Mouse (Mus musculus) B cell, adult (primary cell): ENCODE results near the gene Traf7. TPM values are rescaled to one million over a fixed set of nuclear protein-coding genes. Genes with fewer than 3 reads are reported as not detected.

ENCODE experiments used
- total RNA-seq: library from RNA; stranded (reverse); gene quantifications from 4 replicates; pipeline ENCODE4 v1.2.4, GENCODE M21; 2023; ENCODE audit not compliant: inconsistent age

Traf7 gene
- 201 to 215 TPM (median 211 TPM) in 4 replicates for total RNA-seq

GRCm38 (mm10) chr17:24527723-24528559 lies at the start of gene Traf7:
Gene Traf7, minus strand, starts transcription at chr17:24527938.

GRCm38 (mm10) chr17:24549618-24550415 lies 22.1 kb upstream of the Traf7 start, which contains the start of gene Pkd1:
Gene Pkd1, plus strand, starts transcription at chr17:24549834.

DNA sequence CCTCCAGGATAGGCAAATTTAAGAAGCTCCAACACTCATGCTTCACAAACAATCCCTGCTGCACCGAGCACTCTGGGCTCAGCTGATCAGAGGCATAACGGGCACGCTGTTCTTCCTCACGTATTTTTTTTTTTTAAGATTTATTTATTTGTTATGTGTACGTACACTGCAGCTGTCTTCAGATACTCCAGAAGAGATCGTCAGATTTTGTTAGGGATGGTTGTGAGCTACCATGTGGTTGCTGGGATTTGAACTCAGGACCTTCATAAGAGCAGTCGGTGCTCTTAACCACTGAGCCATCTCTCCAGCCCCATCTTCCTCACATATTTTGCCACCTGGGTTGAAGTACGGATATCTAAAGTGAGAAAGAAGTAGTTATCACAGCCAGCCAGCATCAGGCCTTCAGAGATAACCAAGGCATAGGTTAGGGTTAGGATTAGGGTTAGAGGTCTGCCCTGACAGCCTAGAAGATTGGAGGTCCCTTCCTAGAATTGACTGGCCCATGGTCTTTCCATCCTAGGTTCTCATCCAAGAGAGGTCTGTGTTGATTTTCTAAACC lies 6.5 kb upstream of the Traf7 start, which contains the start of gene Rab26:
Rab26 (minus strand) TSS at position 51 of the 559 bp plus-strand sequence.

GRCm38 (mm10) chr17:24488186-24488661 lies 39.5 kb downstream of the Traf7 start, which contains the start of gene Caskin1:
Gene Caskin1, plus strand, starts transcription at chr17:24488601.

DNA sequence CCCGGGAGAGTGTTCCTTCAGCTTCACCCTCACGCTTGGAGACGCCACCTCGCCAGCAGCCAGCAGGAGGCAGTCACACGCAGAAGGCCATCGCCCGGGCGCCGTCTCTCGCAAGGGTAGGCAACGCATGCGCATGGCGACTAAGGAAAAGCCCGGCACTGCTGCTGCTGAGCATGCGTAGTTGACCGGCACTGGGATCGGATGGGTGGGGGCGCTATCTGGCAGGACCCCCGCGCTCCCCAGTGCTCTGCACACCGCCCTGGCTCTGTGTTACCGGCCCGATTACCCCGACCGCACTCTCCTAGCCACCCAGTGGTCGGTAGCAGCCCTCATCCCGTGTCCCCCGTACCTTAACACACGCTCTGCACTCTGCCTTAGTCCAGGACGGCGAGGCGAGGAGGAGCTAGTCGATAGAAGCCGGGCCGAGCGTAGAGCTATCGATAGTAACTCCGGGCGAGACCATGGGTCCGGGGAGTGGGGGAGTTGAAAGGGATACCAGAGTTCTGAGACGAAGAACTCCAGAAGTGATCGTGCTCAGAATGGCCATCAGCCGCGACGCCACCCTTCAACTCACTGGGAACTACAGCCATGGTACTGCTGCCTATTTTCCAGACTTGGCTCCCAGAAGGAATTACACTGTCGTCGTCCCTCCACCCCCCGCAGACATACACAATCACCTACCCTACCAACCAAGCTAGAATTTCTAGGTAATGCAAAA lies 48.9 kb downstream of the Traf7 start, which contains the start of gene Mlst8:
Mlst8 (minus strand) TSS at position 416 of the 718 bp plus-strand sequence.

DNA sequence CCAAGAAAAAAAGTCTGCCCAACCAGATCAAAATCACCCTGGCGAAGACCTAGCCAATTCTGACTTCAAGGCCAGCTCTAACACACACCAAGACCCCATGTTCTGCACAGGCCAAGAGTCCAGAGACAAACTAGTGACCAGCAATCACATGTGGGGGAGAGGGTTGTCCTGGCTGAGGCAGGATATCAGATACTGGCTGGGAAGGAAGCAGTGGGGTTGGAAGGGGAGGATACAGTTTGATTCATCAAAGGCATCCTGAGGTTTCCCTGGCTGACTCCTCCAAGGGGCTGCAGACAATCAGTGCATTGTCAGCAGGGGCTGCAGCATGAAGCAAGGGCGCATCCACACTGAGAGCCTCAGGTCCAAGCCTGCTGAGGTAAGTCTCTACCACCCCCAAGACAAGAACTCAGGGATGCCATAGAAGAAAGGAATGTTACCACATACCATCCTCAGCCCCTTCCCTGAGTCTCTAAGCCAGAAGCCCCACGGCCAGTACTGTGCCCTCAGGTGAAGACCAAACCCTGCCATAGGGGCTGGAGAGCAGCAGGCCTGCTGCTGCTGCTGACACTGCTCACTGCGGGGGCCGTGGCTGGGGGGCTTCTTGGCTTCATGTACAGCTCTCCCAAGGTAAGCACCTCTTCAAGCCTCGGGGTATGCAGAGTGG lies 54.0 kb downstream of the Traf7 start, which contains the start of gene Bricd5:
Bricd5 (plus strand) TSS at position 273 of the 664 bp plus-strand sequence.

DNA sequence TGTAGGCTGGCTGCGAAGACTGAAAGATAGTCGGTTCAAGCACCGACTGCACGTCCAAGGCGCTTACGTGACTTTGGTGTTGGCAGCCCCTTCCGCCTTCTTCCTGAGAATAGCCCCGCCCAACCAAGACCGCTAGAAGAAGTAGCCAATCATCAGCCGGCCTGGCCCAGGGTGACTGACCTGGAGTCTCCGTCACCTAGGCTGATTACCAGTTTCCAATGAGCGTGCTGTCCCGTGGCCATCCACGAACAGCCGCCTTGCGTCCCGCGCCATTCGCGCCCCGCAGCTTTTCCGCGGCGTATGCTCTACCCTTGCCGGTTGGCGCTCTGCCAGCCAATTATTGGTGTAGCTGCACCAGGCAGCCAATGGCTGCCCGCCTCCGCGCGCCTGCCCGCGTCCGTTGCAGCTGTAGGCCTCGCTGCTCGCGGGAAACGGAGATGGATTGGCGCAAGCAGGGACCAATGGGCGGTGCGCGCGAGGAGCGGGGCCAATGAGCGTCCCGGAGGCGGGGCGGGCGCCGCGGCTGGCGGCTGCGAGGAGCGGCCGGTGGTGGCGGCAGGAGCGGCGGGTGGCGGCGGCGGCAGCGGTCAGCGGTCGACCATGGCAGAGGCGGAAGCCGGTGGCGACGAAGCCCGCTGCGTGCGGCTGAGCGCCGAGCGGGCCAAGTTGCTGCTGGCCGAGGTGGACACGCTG lies 57.7 kb downstream of the Traf7 start, which contains the start of the genes E4f1 and Pgp:
E4f1 (minus strand) TSS at position 404 of the 693 bp plus-strand sequence.
Pgp (plus strand) TSS at position 483 of the 693 bp plus-strand sequence.

Other genes with a start within 250 kb of the Traf7 start
- 0.09 to 0.30 TPM (median 0.14 TPM) in 4 replicates for gene Abca17, start 176.9 kb downstream of the Traf7 start, total RNA-seq
- gene Abca3, start 176.0 kb downstream of the Traf7 start, total RNA-seq, result 50.7 to 55.1 TPM (median 52.7 TPM) in 4 replicates
- 154 to 168 TPM (median 161 TPM) in 4 replicates for gene Rnps1, start 113.4 kb downstream of the Traf7 start, total RNA-seq
- 22.7 to 27.4 TPM (median 27.0 TPM) in 4 replicates for gene Eci1, start 101.3 kb downstream of the Traf7 start, total RNA-seq
- gene Dnase1l2, start 84.8 kb downstream of the Traf7 start, total RNA-seq, result 3.5 to 8.3 TPM (median 5.4 TPM) in 4 replicates
- gene E4f1, start 57.6 kb downstream of the Traf7 start, total RNA-seq, result 58.4 to 75.5 TPM (median 64.9 TPM) in 4 replicates
- 17.0 to 19.8 TPM (median 18.8 TPM) in 4 replicates for gene Pgp, start 57.5 kb downstream of the Traf7 start, total RNA-seq
- 0.71 to 1.2 TPM (median 0.95 TPM) in 4 replicates for gene Bricd5, start 54.1 kb downstream of the Traf7 start, total RNA-seq
- gene Mlst8, start 48.9 kb downstream of the Traf7 start, total RNA-seq, result 18.2 to 22.4 TPM (median 20.5 TPM) in 4 replicates
- not detected in 4 replicates for gene Caskin1, start 39.3 kb downstream of the Traf7 start, total RNA-seq
- gene Rab26, start 6.3 kb upstream of the Traf7 start, total RNA-seq, result 1.0 to 1.9 TPM (median 1.2 TPM) in 4 replicates
- gene Pkd1, start 21.9 kb upstream of the Traf7 start, total RNA-seq, result 71.1 to 75.5 TPM (median 72.5 TPM) in 4 replicates
- 84.9 to 110 TPM (median 98.3 TPM) in 4 replicates for gene Tsc2, start 104.7 kb upstream of the Traf7 start, total RNA-seq
- gene Nthl1, start 104.7 kb upstream of the Traf7 start, total RNA-seq, result 2.8 to 11.3 TPM (median 4.9 TPM) in 4 replicates
- 0.48 to 0.51 TPM in 2 of 4 replicates, not detected in the others for gene Slc9a3r2, start 122.4 kb upstream of the Traf7 start, total RNA-seq
- gene Npw, start 130.5 kb upstream of the Traf7 start, total RNA-seq, result not detected in 4 replicates
- 52.7 to 59.6 TPM (median 57.9 TPM) in 4 replicates for gene Zfp598, start 141.7 kb upstream of the Traf7 start, total RNA-seq
- gene Syngr3, start 162.0 kb upstream of the Traf7 start, total RNA-seq, result not detected in 4 replicates
- 16.9 to 18.7 TPM (median 18.1 TPM) in 4 replicates for gene Gfer, start 168.2 kb upstream of the Traf7 start, total RNA-seq
- gene Noxo1, start 168.3 kb upstream of the Traf7 start, total RNA-seq, result 7.7 to 11.6 TPM (median 8.4 TPM) in 4 replicates
- gene Tbl3, start 179.7 kb upstream of the Traf7 start, total RNA-seq, result 31.4 to 36.1 TPM (median 33.4 TPM) in 4 replicates
- gene Rnf151, start 190.1 kb upstream of the Traf7 start, total RNA-seq, result 0.78 TPM in 1 of 4 replicates, not detected in the others
- gene Rps2, start 190.2 kb upstream of the Traf7 start, total RNA-seq, result 1,210 to 1,288 TPM (median 1,234 TPM) in 4 replicates
- gene Ndufb10, start 196.5 kb upstream of the Traf7 start, total RNA-seq, result 71.7 to 80.7 TPM (median 73.5 TPM) in 4 replicates
- not detected in 4 replicates for gene Rpl3l, start 199.9 kb upstream of the Traf7 start, total RNA-seq
- gene Msrb1, start 208.7 kb upstream of the Traf7 start, total RNA-seq, result 29.6 to 37.8 TPM (median 32.9 TPM) in 4 replicates
- gene Hs3st6, start 225.1 kb upstream of the Traf7 start, total RNA-seq, result not detected in 4 replicates